In the genomic region with DNA sequence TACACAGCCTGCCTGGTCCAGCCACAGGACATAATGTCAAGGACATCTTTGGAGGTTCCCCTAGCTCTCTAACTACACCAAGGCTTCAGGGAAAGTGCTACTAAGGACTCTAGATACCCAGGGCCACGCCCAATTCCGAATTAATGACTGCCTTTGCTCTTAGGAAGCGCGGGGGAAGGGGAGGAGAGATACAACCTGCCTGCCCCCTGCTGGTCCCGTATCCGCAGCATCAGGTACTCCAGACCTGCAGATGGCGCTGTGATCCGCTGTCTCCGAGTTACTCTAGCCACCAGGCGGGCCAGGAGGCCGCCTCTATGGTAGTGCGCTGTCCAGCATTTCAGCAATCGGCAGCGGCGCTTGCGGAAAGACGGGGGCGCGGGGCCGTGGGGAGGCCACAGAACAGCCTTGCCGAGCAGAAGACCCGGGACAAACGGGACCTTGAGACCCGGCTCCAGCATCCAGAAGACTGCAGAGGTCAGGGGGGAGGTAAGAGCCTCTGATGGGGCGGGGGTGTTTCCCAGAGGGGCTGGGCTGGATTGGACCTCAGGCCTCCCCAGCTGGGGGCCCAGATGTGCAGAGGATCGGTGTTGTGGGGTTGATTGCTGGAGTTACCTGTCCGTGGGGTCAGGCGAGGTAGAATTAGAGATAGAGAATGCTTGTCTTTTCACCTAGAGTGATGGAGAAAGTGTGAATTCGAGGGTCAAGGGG, we compare ENCODE assay signal across 8 mouse cellular contexts. TPM values are rescaled to one million over a fixed set of nuclear protein-coding genes. Genes with fewer than 3 reads are reported as not detected.
A peak's percentile ranks its signal among the peaks of the same experiment; 100 is the strongest.
DNase-seq lines count a peak whose midpoint lies in the region; ATAC-seq and TF ChIP-seq lines count a peak whose summit lies in the region.

Gene Srrm3 (plus strand): TSS at position 336 of the 708 bp plus-strand sequence.

- no peak within 1 kb of the TSS for H3K27ac ChIP-seq in MEL (ENCODE audit: control insufficient read depth, low read depth, low read length)
- H3K27ac ChIP-seq in forebrain, embryonic 16.5 days (ENCODE audit: low read length) = peak within 1 kb of the TSS; percentile 5; the same call in 1 of the 2 replicates
- peak within 1 kb of the TSS; percentile 45; the same call in 1 of the 2 replicates for H3K27ac ChIP-seq in hindbrain, embryonic 11.5 days (ENCODE audit: low read depth, low read length)

- ATAC-seq in forebrain, embryonic 16.5 days = peak; percentile 81
- peak; percentile 67 for ATAC-seq in hindbrain, embryonic 11.5 days (ENCODE audit: low FRiP score)

- TF ChIP-seq RAD21 in MEL (IDR thresholded peaks at IDR 0.05; ENCODE audit: low read depth, low read length) = peak; percentile 37

- peak within 1 kb of the TSS; percentile 74 for H3K4me2 ChIP-seq in forebrain, embryonic 16.5 days (ENCODE audit: low read length)
- H3K4me2 ChIP-seq in hindbrain, embryonic 11.5 days (replicated peaks; ENCODE audit: low read depth, low read length) = peak within 1 kb of the TSS; percentile 50

- H3K36me3 ChIP-seq in MEL (ENCODE audit: control insufficient read depth in 1 of 2, insufficient read depth in 2 of 2, low read length in 2 of 2) = no peaks in the 10 kb centered on the region
- H3K36me3 ChIP-seq in forebrain, embryonic 16.5 days (ENCODE audit: control insufficient read depth, insufficient read depth) = no peaks in the 10 kb centered on the region
- no peaks in the 10 kb centered on the region for H3K36me3 ChIP-seq in hindbrain, embryonic 11.5 days (ENCODE audit: control insufficient read depth, insufficient read depth, low read length)

- no peak for TF ChIP-seq EP300 in MEL (IDR thresholded peaks at IDR 0.05; ENCODE audit: low read depth in 1 of 2, low read length in 2 of 2)

- TF ChIP-seq CTCF in MEL (IDR thresholded peaks at IDR 0.05 in 2 of 3, conservative IDR thresholded peaks at IDR 0.05 in 1 of 3; ENCODE audit: control insufficient read depth in 1 of 3, insufficient read depth in 1 of 3, low read depth in 2 of 3, low read length in 3 of 3, poor library complexity in 1 of 3, severe bottlenecking in 1 of 3) = peak in 2 of 3 experiments; percentile 76 to 97

- no peak within 1 kb of the TSS for H3K4me3 ChIP-seq in MEL (ENCODE audit: control insufficient read depth in 1 of 2, insufficient read depth in 1 of 2, low read depth in 2 of 2, low read length in 2 of 2)
- peak within 1 kb of the TSS; percentile 69 for H3K4me3 ChIP-seq in forebrain, embryonic 16.5 days (replicated peaks; ENCODE audit: low read length)
- H3K4me3 ChIP-seq in hindbrain, embryonic 11.5 days (ENCODE audit: low read depth, low read length) = peak within 1 kb of the TSS; percentile 45

- no peaks in the 10 kb centered on the region for H3K4me1 ChIP-seq in MEL (ENCODE audit: control insufficient read depth in 1 of 2, insufficient read depth in 2 of 2, low read length in 2 of 2)
- peaks cover 16% of the 10 kb centered on the region for H3K4me1 ChIP-seq in forebrain, embryonic 16.5 days (replicated peaks; ENCODE audit: control insufficient read depth, insufficient read depth, low read length)
- H3K4me1 ChIP-seq in hindbrain, embryonic 11.5 days (replicated peaks; ENCODE audit: control insufficient read depth, insufficient read depth, low read length) = no peaks in the 10 kb centered on the region

- no peak within 1 kb of the TSS for H3K9ac ChIP-seq in MEL (ENCODE audit: control insufficient read depth, low read depth, low read length, poor library complexity, severe bottlenecking)
- peak within 1 kb of the TSS; percentile 97 for H3K9ac ChIP-seq in forebrain, embryonic 16.5 days (replicated peaks; ENCODE audit: low read depth, low read length)
- H3K9ac ChIP-seq in hindbrain, embryonic 11.5 days (ENCODE audit: low read depth, low read length) = peak within 1 kb of the TSS; percentile 65

- DNase-seq in MEL (ENCODE audit: low read depth, low spot score) = peak; percentile 91
- peak; percentile 91 to 96 for DNase-seq in cerebellum, adult 18-20 months
- peak; percentile 97 for DNase-seq in hindbrain, embryonic 11.5 days (ENCODE audit: low spot score)
- peak; percentile 87 for DNase-seq in layer of hippocampus, adult 9-11 months
- peak; percentile 95 for DNase-seq in lung, postnatal 10 days
- DNase-seq in ovary, postnatal 36 days (ENCODE audit: low spot score) = peak; percentile 86
- peak; percentile 93 for DNase-seq in thymus, postnatal 14 days

- WGBS in forebrain, embryonic 16.5 days = 4% methylated on average over 29 of the region's 29 CpGs
- WGBS in hindbrain, embryonic 11.5 days = 6% methylated on average over 29 of the region's 29 CpGs

- peaks cover 9 to 23% of the 10 kb centered on the region in 2 experiments for H3K27me3 ChIP-seq in MEL (ENCODE audit: control insufficient read depth in 1 of 2, insufficient read depth in 2 of 2, low read length in 2 of 2)
- no peaks in the 10 kb centered on the region for H3K27me3 ChIP-seq in forebrain, embryonic 16.5 days (replicated peaks; ENCODE audit: control insufficient read depth, insufficient read depth, low read length)
- H3K27me3 ChIP-seq in hindbrain, embryonic 11.5 days (ENCODE audit: control insufficient read depth, insufficient read depth, low read length) = no peaks in the 10 kb centered on the region

- H3K79me2 ChIP-seq in MEL (ENCODE audit: control insufficient read depth, insufficient read depth, low read length, poor library complexity) = no peaks in the 10 kb centered on the region

- no peak for TF ChIP-seq POLR2A in MEL (IDR thresholded peaks at IDR 0.05; ENCODE audit: control insufficient read depth in 1 of 2, insufficient read depth in 1 of 2, low read depth in 1 of 2, low read length in 2 of 2, poor library complexity in 1 of 2)

- no peaks in the 10 kb centered on the region for H3K9me3 ChIP-seq in MEL (replicated peaks; ENCODE audit: insufficient read depth, low read length)
- H3K9me3 ChIP-seq in forebrain, embryonic 16.5 days (ENCODE audit: control insufficient read depth, low read length) = no peaks in the 10 kb centered on the region
- H3K9me3 ChIP-seq in hindbrain, embryonic 11.5 days (ENCODE audit: control insufficient read depth, low read length) = no peaks in the 10 kb centered on the region

TF ChIP-seq in MEL, 35 proteins besides CTCF, POLR2A, EP300 and RAD21:
- TF ChIP-seq TCF12 (IDR thresholded peaks at IDR 0.05; ENCODE audit: low read depth, low read length) (peak; percentile 26; the same call in 1 of the 2 replicates), ELF1 (IDR thresholded peaks at IDR 0.05; ENCODE audit: low read depth, low read length) (0 out of 2 replicates have a peak, but pooled peaks have one; percentile 27), MYB (IDR thresholded peaks at IDR 0.05; ENCODE audit: low read depth, low read length) (no peak), ZNF384 (IDR thresholded peaks at IDR 0.05; ENCODE audit: low read depth, low read length) (0 out of 2 replicates have a peak, but pooled peaks have one; percentile 50), MAX (IDR thresholded peaks at IDR 0.05; ENCODE audit: low read length) (no peak), SIN3A (IDR thresholded peaks at IDR 0.05; ENCODE audit: low read length) (peak; percentile 98), HCFC1 (IDR thresholded peaks at IDR 0.05; ENCODE audit: low read depth, low read length) (peak; percentile 84), USF2 (IDR thresholded peaks at IDR 0.05; ENCODE audit: borderline replicate concordance in 1 of 2, insufficient read depth in 1 of 2, low read depth in 1 of 2, low read length in 2 of 2) (no peak), TBP (IDR thresholded peaks at IDR 0.05; ENCODE audit: low read depth, low read length) (0 out of 2 replicates have a peak, but pooled peaks have one; percentile 40), GABPA (IDR thresholded peaks at IDR 0.05; ENCODE audit: low read depth, low read length) (peak; percentile 85; the same call in 1 of the 2 replicates), KAT2A (conservative IDR thresholded peaks at IDR 0.05; ENCODE audit: low read depth, low read length) (no peak), MXI1 (IDR thresholded peaks at IDR 0.05; ENCODE audit: low read depth, low read length) (peak; percentile 86), SMC3 (IDR thresholded peaks at IDR 0.05; ENCODE audit: low read depth, low read length) (peak; percentile 77), ZC3H11A (IDR thresholded peaks at IDR 0.05; ENCODE audit: low read depth, low read length) (0 out of 2 replicates have a peak, but pooled peaks have one; percentile 19)

RNA-seq across cellular contexts. Expression of gene Srrm3, which starts in this region (rescaled TPM):
- total RNA-seq in MEL (2012; rRNA removed) = not detected in 2 replicates
- polyA plus RNA-seq in MEL (2012; ENCODE audit: insufficient read depth in 1 of 2, insufficient read length in 2 of 2, low read depth in 1 of 2, low replicate concordance in 2 of 2, missing spikeins in 1 of 2) = not detected
- 44.0 and 60.9 TPM in 2 replicates for polyA plus RNA-seq in forebrain, embryonic 16.5 days (2015; fragmentation: Nextera tagmentation; extraction: Ambion mirVana)
- polyA plus RNA-seq in hindbrain, embryonic 11.5 days (2014; fragmentation: Nextera tagmentation; extraction: Ambion mirVana) = 33.2 and 39.8 TPM in 2 replicates

Comparison
In these comparisons a context has a peak if more than half of its experiments do, and no peak if none do; other contexts are left out.
1. RNA of gene Srrm3 (polyA plus RNA-seq): 44.0 to 60.9 TPM in forebrain, embryonic 16.5 days and 33.2 to 39.8 TPM in hindbrain, embryonic 11.5 days; not detected in MEL; every median in the first group is over 10 times any median in the second.
2. Peak in DNase-seq in MEL; RNA of the gene not detected or under 1 TPM.
3. H3K4me3 ChIP-seq: peak in forebrain, embryonic 16.5 days (single experiment) and hindbrain, embryonic 11.5 days (single experiment); none in MEL (0 of 2).
4. Peak in every context shown above with its lines, with median percentiles within 50 percentile points of each other: DNase-seq.